Mouse (Mus musculus) heart, postnatal 0 days (tissue): ENCODE data around the gene Psmc6.

ENCODE experiments used
- CTCF ChIP-seq: IDR thresholded peaks from 2 replicates; pipeline ENCODE4 v1.5.1; 2016; ENCODE audit warnings: antibody characterized with exemption, control low read depth, low read depth
- EP300 ChIP-seq: IDR thresholded peaks from 2 replicates; pipeline ENCODE4 v1.6.1; 2016; ENCODE audit warnings: antibody characterized with exemption, low read depth

DNA sequence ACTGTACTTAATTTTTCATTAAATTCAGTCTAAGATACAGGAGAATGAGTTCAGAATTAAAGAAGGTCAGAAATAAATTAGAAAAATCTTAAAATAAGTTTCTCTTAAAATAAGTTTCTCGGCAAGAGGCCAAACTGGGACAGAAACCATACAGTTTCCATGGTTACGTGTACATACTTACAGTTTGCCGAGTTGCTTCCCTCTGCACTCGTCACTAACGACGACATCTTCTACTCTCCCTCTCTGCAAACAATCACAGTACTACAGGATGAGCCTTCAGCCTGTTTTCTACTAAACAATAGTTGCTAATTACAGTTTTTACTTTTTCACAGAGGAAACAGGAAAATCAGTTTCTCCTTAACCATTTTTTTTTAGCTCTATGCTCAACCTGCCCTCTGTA lies 51.2 kb downstream of the Psmc6 start:
- no peak for TF ChIP-seq CTCF
- TF ChIP-seq EP300, result no peak
